Mouse (Mus musculus): Measurements from ENCODE around the gene Lsm7. TPM values are rescaled to one million over a fixed set of nuclear protein-coding genes. Genes with fewer than 3 reads are reported as not detected.

Gene Lsm7
- total and polyA plus RNA-seq, 2 experiments from 2014 or later, result 249 to 299 TPM

GRCm38 (mm10) chr10:80896581-80897485, 41.8 kb upstream of the Lsm7 start:
- no peak overlapping the region for H3K4me3 ChIP-seq (ENCODE audit: low read depth, low read length)
- no peak overlapping the region for H3K4me2 ChIP-seq (ENCODE audit: low read depth, low read length, poor library complexity, severe bottlenecking)
- no peak for TF ChIP-seq CTCF (IDR thresholded peaks at IDR 0.05)
- no peaks in the 10 kb centered on the region for H3K27me3 ChIP-seq (ENCODE audit: insufficient read depth, low read length)
- WGBS, result 73% methylated on average over 24 of the region's 24 CpGs
- no peak overlapping the region for H3K27ac ChIP-seq (ENCODE audit: low read depth, low read length)
- ATAC-seq (ENCODE audit: low FRiP score) (no peak), DNase-seq (ENCODE audit: low spot score) (no peak)
- H3K9me3 ChIP-seq (ENCODE audit: low read length), result no peaks in the 10 kb centered on the region
- H3K4me1 ChIP-seq (ENCODE audit: insufficient read depth, low read length), result peaks cover 4% of the 10 kb centered on the region; the same call in 1 of the 2 replicates
- H3K9ac ChIP-seq (replicated peaks; ENCODE audit: low read length, poor library complexity, severe bottlenecking), result no peak overlapping the region
- H3K36me3 ChIP-seq (ENCODE audit: insufficient read depth, low read length), result peaks cover 9% of the 10 kb centered on the region; the same call in 1 of the 2 replicates

- Histone ChIP-seq H3K4me3 (ENCODE audit: low read depth, low read length) (no peak overlapping the region), H3K36me3 (ENCODE audit: insufficient read depth, low read length) (peaks cover 9% of the 10 kb centered on the region; the same call in 1 of the 2 replicates), H3K27ac (ENCODE audit: low read depth, low read length) (no peak overlapping the region), H3K9ac (replicated peaks; ENCODE audit: low read length, poor library complexity, severe bottlenecking) (no peak overlapping the region), H3K9me3 (ENCODE audit: low read length) (no peaks in the 10 kb centered on the region), H3K27me3 (ENCODE audit: insufficient read depth, low read length) (no peaks in the 10 kb centered on the region), H3K4me2 (ENCODE audit: low read depth, low read length, poor library complexity, severe bottlenecking) (no peak overlapping the region), H3K4me1 (ENCODE audit: insufficient read depth, low read length) (peaks cover 4% of the 10 kb centered on the region; the same call in 1 of the 2 replicates)
- DNase-seq (ENCODE audit: low spot score) (no peak), ATAC-seq (ENCODE audit: low FRiP score) (no peak)
- no peak for TF ChIP-seq CTCF (IDR thresholded peaks at IDR 0.05)
- 83% methylated on average over 6 of the region's 6 CpGs for WGBS
Measured at GRCm38 (mm10) chr10:80895697-80896096, 40.7 kb upstream of the Lsm7 start.

GRCm38 (mm10) chr10:80895100-80895499, 40.1 kb upstream of the Lsm7 start:
- H3K27ac ChIP-seq (ENCODE audit: low read depth, low read length), result no peak overlapping the region
- no peak for DNase-seq (ENCODE audit: low spot score)
- no peak for ATAC-seq (ENCODE audit: low FRiP score)
- no peak overlapping the region for H3K4me2 ChIP-seq (ENCODE audit: low read depth, low read length, poor library complexity, severe bottlenecking)
- WGBS, result 89% methylated on average over 7 of the region's 7 CpGs
- H3K27me3 ChIP-seq (ENCODE audit: insufficient read depth, low read length), result no peaks in the 10 kb centered on the region
- H3K4me1 ChIP-seq (ENCODE audit: insufficient read depth, low read length), result peaks cover 4% of the 10 kb centered on the region; the same call in 1 of the 2 replicates
- H3K9me3 ChIP-seq (ENCODE audit: low read length), result no peaks in the 10 kb centered on the region
- peaks cover 9% of the 10 kb centered on the region; the same call in 1 of the 2 replicates for H3K36me3 ChIP-seq (ENCODE audit: insufficient read depth, low read length)
- H3K9ac ChIP-seq (replicated peaks; ENCODE audit: low read length, poor library complexity, severe bottlenecking), result no peak overlapping the region
- H3K4me3 ChIP-seq (ENCODE audit: low read depth, low read length), result no peak overlapping the region
- TF ChIP-seq CTCF (IDR thresholded peaks at IDR 0.05), result no peak

GRCm38 (mm10) chr10:80887181-80887580, 32.2 kb upstream of the Lsm7 start:
- Histone ChIP-seq H3K4me3 (ENCODE audit: low read depth, low read length) (no peak overlapping the region), H3K27me3 (ENCODE audit: insufficient read depth, low read length) (no peaks in the 10 kb centered on the region), H3K4me1 (ENCODE audit: insufficient read depth, low read length) (no peaks in the 10 kb centered on the region), H3K36me3 (ENCODE audit: insufficient read depth, low read length) (no peaks in the 10 kb centered on the region), H3K9me3 (ENCODE audit: low read length) (no peaks in the 10 kb centered on the region), H3K27ac (ENCODE audit: low read depth, low read length) (no peak overlapping the region), H3K4me2 (ENCODE audit: low read depth, low read length, poor library complexity, severe bottlenecking) (no peak overlapping the region), H3K9ac (replicated peaks; ENCODE audit: low read length, poor library complexity, severe bottlenecking) (no peak overlapping the region)
- TF ChIP-seq CTCF (IDR thresholded peaks at IDR 0.05), result no peak
- WGBS, result 73% methylated on average over 11 of the region's 11 CpGs
- DNase-seq (ENCODE audit: low spot score) (peak; percentile 12), ATAC-seq (ENCODE audit: low FRiP score) (no peak)

- ATAC-seq (ENCODE audit: low FRiP score), result no peak
- Histone ChIP-seq H3K9me3 (ENCODE audit: low read length) (no peaks in the 10 kb centered on the region), H3K27me3 (ENCODE audit: insufficient read depth, low read length) (no peaks in the 10 kb centered on the region), H3K4me2 (ENCODE audit: low read depth, low read length, poor library complexity, severe bottlenecking) (no peak overlapping the region), H3K4me1 (ENCODE audit: insufficient read depth, low read length) (no peaks in the 10 kb centered on the region), H3K4me3 (ENCODE audit: low read depth, low read length) (no peak overlapping the region), H3K27ac (ENCODE audit: low read depth, low read length) (no peak overlapping the region), H3K36me3 (ENCODE audit: insufficient read depth, low read length) (no peaks in the 10 kb centered on the region), H3K9ac (replicated peaks; ENCODE audit: low read length, poor library complexity, severe bottlenecking) (no peak overlapping the region)
- 26% methylated on average over 10 of the region's 10 CpGs for WGBS
- DNase-seq (ENCODE audit: low spot score), result peak; percentile 47
- TF ChIP-seq CTCF (IDR thresholded peaks at IDR 0.05), result peak; percentile 78
Measured at GRCm38 (mm10) chr10:80881301-80881700, 26.3 kb upstream of the Lsm7 start.

GRCm38 (mm10) chr10:80880901-80881300, 25.9 kb upstream of the Lsm7 start:
- H3K27me3 ChIP-seq (ENCODE audit: insufficient read depth, low read length), result no peaks in the 10 kb centered on the region
- H3K4me1 ChIP-seq (ENCODE audit: insufficient read depth, low read length), result no peaks in the 10 kb centered on the region
- ATAC-seq (ENCODE audit: low FRiP score) (no peak), DNase-seq (ENCODE audit: low spot score) (no peak)
- WGBS, result 76% methylated on average over 2 of the region's 2 CpGs
- no peak for TF ChIP-seq CTCF (IDR thresholded peaks at IDR 0.05)
- H3K27ac ChIP-seq (ENCODE audit: low read depth, low read length), result no peak overlapping the region
- H3K4me3 ChIP-seq (ENCODE audit: low read depth, low read length), result no peak overlapping the region
- no peaks in the 10 kb centered on the region for H3K36me3 ChIP-seq (ENCODE audit: insufficient read depth, low read length)
- no peak overlapping the region for H3K9ac ChIP-seq (replicated peaks; ENCODE audit: low read length, poor library complexity, severe bottlenecking)
- no peaks in the 10 kb centered on the region for H3K9me3 ChIP-seq (ENCODE audit: low read length)
- no peak overlapping the region for H3K4me2 ChIP-seq (ENCODE audit: low read depth, low read length, poor library complexity, severe bottlenecking)
